Mouse (Mus musculus) heart, embryonic 13.5 days (tissue): ENCODE results near the gene Hvcn1. TPM values are rescaled to one million over a fixed set of nuclear protein-coding genes. Genes with fewer than 3 reads are reported as not detected.

Experiments used
- ATAC-seq: fragments of 200-750 bp; cut with Nextera tagmentation; 2 replicates; pipeline ENCODE4 v1.8.0; 2017; ENCODE audit warnings: moderate TSS enrichment; ENCODE audit not compliant: insufficient number of reproducible peaks, low FRiP score, low TSS enrichment; ENCODE audit errors: extremely low read depth
- H3K27ac ChIP-seq: fragments of 300-500 bp; sonication (generic); replicated peaks from 2 replicates; pipeline ENCODE4 v1.5.1; 2015; ENCODE audit warnings: moderate library complexity, mild to moderate bottlenecking, inconsistent platforms
- H3K27me3 ChIP-seq: fragments of 300-500 bp; sonication (generic); replicated peaks from 2 replicates; pipeline ENCODE4 v1.6.1; 2015; ENCODE audit warnings: mild to moderate bottlenecking, inconsistent platforms
- H3K36me3 ChIP-seq: fragments of 300-500 bp; sonication (generic); 2 replicates; pipeline ENCODE4 v1.6.1; 2015; ENCODE audit warnings: mild to moderate bottlenecking, inconsistent platforms
- H3K4me1 ChIP-seq: fragments of 300-500 bp; sonication (generic); 2 replicates; pipeline ENCODE4 v1.6.1; 2015; ENCODE audit warnings: inconsistent platforms
- H3K4me2 ChIP-seq: fragments of 300-500 bp; sonication (generic); 2 replicates; pipeline ENCODE4 v1.6.1; 2015; ENCODE audit warnings: inconsistent platforms, mild to moderate bottlenecking, moderate library complexity
- H3K4me3 ChIP-seq: fragments of 300-500 bp; sonication (generic); 2 replicates; pipeline ENCODE4 v1.5.1; 2015; ENCODE audit warnings: moderate library complexity, mild to moderate bottlenecking, inconsistent platforms
- H3K9ac ChIP-seq: fragments of 300-500 bp; sonication (generic); 2 replicates; pipeline ENCODE4 v1.6.1; 2015; ENCODE audit warnings: inconsistent platforms, mild to moderate bottlenecking, moderate library complexity
- H3K9me3 ChIP-seq: fragments of 300-500 bp; sonication (generic); 2 replicates; pipeline ENCODE4 v1.6.1; 2016; ENCODE audit warnings: inconsistent platforms
- WGBS: fragments of 180-500 bp; shearing (Covaris S2); methylation state at CpG from one replicate; pipeline ENCODE4 v1.1.7; 2015; ENCODE audit warnings: mixed read lengths; 5-methylcytosine and 5-hydroxymethylcytosine counted together
- polyA plus RNA-seq: library from polyadenylated mRNA; unstranded; fragments of >200 nt; fragmentation: Nextera tagmentation; extraction: Ambion mirVana; gene quantifications from 2 replicates; pipeline ENCODE4 v1.2.1, GENCODE M21; 2015

Gene Hvcn1
- polyA plus RNA-seq, 1 experiment from 2014 or later = 2.7 TPM

GRCm38 (mm10) chr5:122258027-122258741 is 51.6 kb downstream of the Hvcn1 start:
- WGBS = 48% methylated on average over 6 of the region's 6 CpGs
- no peak for ATAC-seq
- Histone ChIP-seq H3K4me1 (peaks cover 3% of the 10 kb centered on the region), H3K4me3 (no peak overlapping the region), H3K27ac (0 out of 2 replicates have a peak overlapping the region, but pooled peaks have one; percentile 17), H3K36me3 (peaks cover 67% of the 10 kb centered on the region), H3K9me3 (no peaks in the 10 kb centered on the region), H3K9ac (0 out of 2 replicates have a peak overlapping the region, but pooled peaks have one; percentile 45), H3K27me3 (no peaks in the 10 kb centered on the region), H3K4me2 (no peak overlapping the region)

GRCm38 (mm10) chr5:122262104-122262503 is 55.5 kb downstream of the Hvcn1 start:
- Histone ChIP-seq H3K36me3 (peaks cover 31% of the 10 kb centered on the region), H3K9ac (peak overlapping the region; percentile 19; the same call in 1 of the 2 replicates), H3K4me3 (no peak overlapping the region), H3K27me3 (no peaks in the 10 kb centered on the region), H3K4me2 (no peak overlapping the region), H3K4me1 (peaks cover 14% of the 10 kb centered on the region), H3K27ac (no peak overlapping the region), H3K9me3 (no peaks in the 10 kb centered on the region)
- ATAC-seq = no peak
- 49% methylated on average over 7 of the region's 7 CpGs for WGBS

- peak within 1 kb of the TSS; percentile 90 for H3K4me2 ChIP-seq
- H3K9ac ChIP-seq = peak within 1 kb of the TSS; percentile 91
- peaks cover 20% of the 10 kb centered on the region for H3K4me1 ChIP-seq
- 0 out of 2 replicates have a peak within 1 kb of the TSS, but pooled peaks have one; percentile 20 for H3K27ac ChIP-seq
- ATAC-seq = peak; percentile 98
- peaks cover 11% of the 10 kb centered on the region for H3K36me3 ChIP-seq
- no peaks in the 10 kb centered on the region for H3K27me3 ChIP-seq
- H3K9me3 ChIP-seq = no peaks in the 10 kb centered on the region
- peak within 1 kb of the TSS; percentile 90 for H3K4me3 ChIP-seq
- WGBS = 1% methylated on average over 49 of the region's 49 CpGs
These were observed 57.6 kb downstream of the Hvcn1 start, which contains the start of gene Tctn1 for GRCm38 (mm10) chr5:122263933-122264905. Gene Tctn1, minus strand, starts transcription at chr5:122264460.

- peak overlapping the region; percentile 90 for H3K4me2 ChIP-seq
These were observed 58.6 kb downstream of the Hvcn1 start for GRCm38 (mm10) chr5:122265187-122265586.

GRCm38 (mm10) chr5:122265942-122266341 is 59.3 kb downstream of the Hvcn1 start:
- WGBS = 86% methylated on average over 2 of the region's 2 CpGs
- Histone ChIP-seq H3K27ac (no peak overlapping the region), H3K4me2 (no peak overlapping the region), H3K4me1 (peaks cover 22% of the 10 kb centered on the region), H3K27me3 (no peaks in the 10 kb centered on the region), H3K4me3 (no peak overlapping the region), H3K9ac (no peak overlapping the region), H3K9me3 (no peaks in the 10 kb centered on the region), H3K36me3 (no peaks in the 10 kb centered on the region)
- no peak for ATAC-seq

More at GRCm38 (mm10) chr5:122265187-122265586, 58.6 kb downstream of the Hvcn1 start:
- Histone ChIP-seq H3K9me3 (no peaks in the 10 kb centered on the region), H3K36me3 (0 out of 2 replicates have a peak, but pooled peaks cover 5% of the 10 kb centered on the region), H3K27me3 (no peaks in the 10 kb centered on the region), H3K9ac (no peak overlapping the region), H3K4me1 (peaks cover 22% of the 10 kb centered on the region), H3K4me3 (no peak overlapping the region), H3K27ac (no peak overlapping the region)
- WGBS = 69% methylated on average over 3 of the region's 3 CpGs
- ATAC-seq = no peak

GRCm38 (mm10) chr5:122267136-122267535 is 60.5 kb downstream of the Hvcn1 start:
- peaks cover 22% of the 10 kb centered on the region for H3K4me1 ChIP-seq
- no peak for ATAC-seq
- no peak overlapping the region for H3K4me2 ChIP-seq
- H3K4me3 ChIP-seq = no peak overlapping the region
- no peaks in the 10 kb centered on the region for H3K9me3 ChIP-seq
- 66% methylated on average over 7 of the region's 7 CpGs for WGBS
- no peak overlapping the region for H3K27ac ChIP-seq
- H3K9ac ChIP-seq = no peak overlapping the region
- H3K27me3 ChIP-seq = no peaks in the 10 kb centered on the region
- no peaks in the 10 kb centered on the region for H3K36me3 ChIP-seq

- no peak for ATAC-seq
- H3K27me3 ChIP-seq = no peaks in the 10 kb centered on the region
- 22% methylated on average over 5 of the region's 5 CpGs for WGBS
- no peaks in the 10 kb centered on the region for H3K36me3 ChIP-seq
- H3K9me3 ChIP-seq = no peaks in the 10 kb centered on the region
- H3K4me2 ChIP-seq = no peak overlapping the region
- no peak overlapping the region for H3K27ac ChIP-seq
- H3K4me3 ChIP-seq = no peak overlapping the region
- H3K4me1 ChIP-seq = peaks cover 21% of the 10 kb centered on the region
- H3K9ac ChIP-seq = no peak overlapping the region
These were observed 61.3 kb downstream of the Hvcn1 start for GRCm38 (mm10) chr5:122267899-122268298.

- WGBS = 44% methylated on average over 12 of the region's 12 CpGs
- ATAC-seq = no peak
These were observed 62.4 kb downstream of the Hvcn1 start for GRCm38 (mm10) chr5:122268858-122269604.

GRCm38 (mm10) chr5:122272821-122273220 is 66.2 kb downstream of the Hvcn1 start:
- no peak overlapping the region for H3K4me3 ChIP-seq

More at GRCm38 (mm10) chr5:122268858-122269604, 62.4 kb downstream of the Hvcn1 start:
- no peak overlapping the region for H3K4me2 ChIP-seq
- H3K4me1 ChIP-seq = peaks cover 11% of the 10 kb centered on the region; the same call in 1 of the 2 replicates
- H3K36me3 ChIP-seq = no peaks in the 10 kb centered on the region
- H3K27me3 ChIP-seq = no peaks in the 10 kb centered on the region
- no peaks in the 10 kb centered on the region for H3K9me3 ChIP-seq
- no peak overlapping the region for H3K27ac ChIP-seq
- H3K9ac ChIP-seq = no peak overlapping the region
- no peak overlapping the region for H3K4me3 ChIP-seq

GRCm38 (mm10) chr5:122274785-122275184 is 68.2 kb downstream of the Hvcn1 start:
- 36% methylated on average over 5 of the region's 5 CpGs for WGBS

More at GRCm38 (mm10) chr5:122272821-122273220, 66.2 kb downstream of the Hvcn1 start:
- 71% methylated on average over 5 of the region's 5 CpGs for WGBS
- Histone ChIP-seq H3K9ac (no peak overlapping the region), H3K27me3 (no peaks in the 10 kb centered on the region), H3K27ac (no peak overlapping the region), H3K4me2 (no peak overlapping the region), H3K9me3 (no peaks in the 10 kb centered on the region), H3K4me1 (peaks cover 8% of the 10 kb centered on the region; the same call in 1 of the 2 replicates), H3K36me3 (no peaks in the 10 kb centered on the region)
- ATAC-seq = no peak

More at GRCm38 (mm10) chr5:122274785-122275184, 68.2 kb downstream of the Hvcn1 start:
- Histone ChIP-seq H3K9me3 (no peaks in the 10 kb centered on the region), H3K4me2 (no peak overlapping the region), H3K9ac (no peak overlapping the region), H3K27me3 (no peaks in the 10 kb centered on the region), H3K27ac (no peak overlapping the region), H3K36me3 (no peaks in the 10 kb centered on the region), H3K4me3 (no peak overlapping the region), H3K4me1 (peaks cover 3% of the 10 kb centered on the region)
- ATAC-seq = no peak
